Mouse (Mus musculus): ENCODE data around the gene Shank1. TPM values are rescaled to one million over a fixed set of nuclear protein-coding genes. Genes with fewer than 3 reads are reported as not detected.

Gene Shank1
- polyA plus RNA-seq, 1 experiment = 0.10 TPM

DNA sequence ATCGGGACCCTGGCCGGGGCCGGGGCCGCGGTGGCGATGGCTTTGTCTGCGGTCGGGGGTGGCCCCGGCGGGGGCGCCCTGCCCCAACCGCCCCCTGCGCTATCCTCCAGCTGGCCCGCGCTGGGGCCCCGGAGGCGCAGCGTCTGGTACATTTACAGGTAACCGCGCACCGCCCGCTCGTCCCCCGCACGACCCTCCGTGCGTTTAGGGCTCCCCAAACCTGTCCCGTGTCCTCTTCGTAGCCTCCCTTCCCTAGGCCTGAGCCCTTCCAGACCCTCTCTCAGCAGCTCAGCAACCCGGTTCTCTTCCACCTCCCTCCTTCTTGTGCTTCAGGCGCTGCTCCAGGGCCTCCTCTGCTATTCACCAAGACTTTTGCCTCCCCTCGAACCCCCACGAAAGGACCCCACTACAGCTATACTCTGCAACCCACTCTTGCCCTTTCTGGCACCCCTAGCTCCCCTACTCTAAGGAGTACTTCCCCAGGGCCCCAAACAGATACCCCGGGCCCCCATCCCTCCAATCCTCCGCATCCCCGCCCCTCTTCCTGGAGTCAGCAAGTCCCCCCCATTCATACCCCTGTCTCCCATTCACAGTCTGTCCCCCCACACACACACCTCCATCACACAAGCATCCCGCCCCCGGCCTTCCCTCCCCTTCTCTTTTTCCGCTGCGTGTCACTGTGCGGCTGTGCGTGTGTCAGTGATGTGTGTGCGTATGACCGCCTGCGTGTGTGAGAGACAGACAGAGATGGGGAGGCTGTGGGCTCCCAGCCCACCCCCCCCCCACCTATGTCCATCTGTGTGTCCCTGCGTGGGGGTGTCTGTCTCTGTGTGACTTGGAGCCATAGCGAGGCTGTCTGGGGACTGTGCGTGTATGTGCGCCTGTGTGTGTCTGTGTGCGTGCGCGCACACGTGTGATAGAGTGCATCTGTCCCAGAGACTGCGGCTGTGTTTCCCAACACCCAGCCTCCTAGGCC, 26.3 kb downstream of the Shank1 start:
- Histone ChIP-seq H3K4me2 (ENCODE audit: low read depth) (no peak overlapping the region), H3K27me3 (ENCODE audit: control insufficient read depth, insufficient read depth, insufficient read length) (peaks cover 44% of the 10 kb centered on the region), H3K4me3 (no peak overlapping the region), H3K79me2 (ENCODE audit: control insufficient read depth, insufficient read depth) (no peaks in the 10 kb centered on the region), H3K36me3 (ENCODE audit: control insufficient read depth, insufficient read depth) (no peaks in the 10 kb centered on the region), H3ac (ENCODE audit: control insufficient read depth, insufficient read length) (no peak overlapping the region)
- TF ChIP-seq SRF (IDR thresholded peaks at IDR 0.05; ENCODE audit: control insufficient read depth, insufficient read length, low read depth) (no peak), TCF3 (IDR thresholded peaks at IDR 0.05; ENCODE audit: insufficient read length, low read depth) (no peak)

DNA sequence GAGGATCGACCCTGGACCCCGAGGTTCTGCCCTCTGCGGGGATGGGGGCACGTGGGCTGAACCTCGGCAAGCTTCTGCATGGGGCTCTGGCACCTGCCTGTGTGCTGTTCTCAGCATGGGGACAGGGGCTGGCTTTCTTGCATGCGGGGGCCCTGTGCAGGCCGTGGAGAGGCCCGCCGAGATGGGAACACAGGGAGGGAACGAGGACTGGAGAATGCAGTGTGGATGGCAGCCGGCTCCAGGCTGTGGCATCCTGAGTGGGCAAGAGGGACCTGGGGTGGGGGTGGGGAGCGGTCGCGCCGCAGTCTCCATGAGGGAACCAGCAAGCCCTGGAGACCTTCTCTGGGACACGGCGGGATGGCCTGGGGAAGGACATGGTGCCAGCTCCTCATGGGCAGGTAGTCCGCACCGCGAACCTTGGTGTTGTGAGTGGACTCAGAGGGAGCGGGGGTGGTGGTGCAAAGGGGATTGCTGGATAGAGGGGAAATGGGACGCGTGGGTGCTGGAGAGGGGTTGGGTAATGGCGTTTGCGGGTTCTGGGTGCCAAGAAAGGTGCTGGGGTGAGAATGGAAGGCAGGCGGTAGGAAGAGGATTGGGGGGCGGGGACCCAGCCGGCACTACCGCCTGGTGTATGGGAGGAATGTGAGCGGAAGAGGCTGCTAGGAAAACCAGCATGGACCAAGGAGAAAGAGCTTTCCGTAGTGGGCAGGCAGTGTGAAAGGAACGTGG, 27.2 kb downstream of the Shank1 start:
- Histone ChIP-seq H3K4me3 (no peak overlapping the region), H3K4me2 (ENCODE audit: low read depth) (no peak overlapping the region)

DNA sequence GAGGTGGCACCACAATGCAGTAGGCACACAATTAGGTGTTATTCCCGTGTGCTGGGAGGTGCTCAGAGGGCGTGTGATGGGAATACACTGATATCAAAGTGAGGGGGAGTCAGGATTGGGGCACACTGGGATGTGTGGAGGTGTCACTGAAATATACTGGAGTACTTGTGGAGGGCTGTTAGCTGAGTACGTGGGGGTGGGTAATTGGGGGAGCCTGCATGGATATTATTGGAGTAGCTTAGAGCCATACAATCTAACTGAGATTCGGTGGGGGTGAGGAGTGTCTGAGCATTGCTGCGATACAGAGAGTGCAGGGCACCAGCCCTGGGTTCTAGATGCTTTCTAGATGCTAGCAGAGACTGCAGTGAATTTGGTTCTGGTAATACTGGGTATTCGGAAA, 30.2 kb downstream of the Shank1 start:
- H3K27me3 ChIP-seq (ENCODE audit: control insufficient read depth, insufficient read depth, insufficient read length) = peaks cover 75% of the 10 kb centered on the region

More for the DNA sequence above, 27.2 kb downstream of the Shank1 start:
- Histone ChIP-seq H3K79me2 (ENCODE audit: control insufficient read depth, insufficient read depth) (no peaks in the 10 kb centered on the region), H3ac (ENCODE audit: control insufficient read depth, insufficient read length) (no peak overlapping the region), H3K36me3 (ENCODE audit: control insufficient read depth, insufficient read depth) (no peaks in the 10 kb centered on the region), H3K27me3 (ENCODE audit: control insufficient read depth, insufficient read depth, insufficient read length) (peaks cover 51% of the 10 kb centered on the region)
- TF ChIP-seq MYOD1 (IDR thresholded peaks at IDR 0.05; ENCODE audit: control insufficient read depth in 1 of 3, insufficient read length in 2 of 3, low read depth in 2 of 3) (no peak), POLR2AphosphoS2 (IDR thresholded peaks at IDR 0.05; ENCODE audit: insufficient read length, low read depth) (no peak), CEBPB (IDR thresholded peaks at IDR 0.05; ENCODE audit: insufficient read depth, poor library complexity, severe bottlenecking) (no peak), E2F4 (IDR thresholded peaks at IDR 0.05; ENCODE audit: insufficient read depth) (no peak), MYOG (IDR thresholded peaks at IDR 0.05; ENCODE audit: control insufficient read depth in 1 of 3, insufficient read depth in 1 of 3, insufficient read length in 2 of 3, low read depth in 2 of 3) (no peak), USF1 (IDR thresholded peaks at IDR 0.05; ENCODE audit: low read depth) (no peak), REST (IDR thresholded peaks at IDR 0.05; ENCODE audit: insufficient read depth, insufficient read length) (no peak), POLR2A (IDR thresholded peaks at IDR 0.05; ENCODE audit: insufficient read length, low read depth) (no peak)

DNA sequence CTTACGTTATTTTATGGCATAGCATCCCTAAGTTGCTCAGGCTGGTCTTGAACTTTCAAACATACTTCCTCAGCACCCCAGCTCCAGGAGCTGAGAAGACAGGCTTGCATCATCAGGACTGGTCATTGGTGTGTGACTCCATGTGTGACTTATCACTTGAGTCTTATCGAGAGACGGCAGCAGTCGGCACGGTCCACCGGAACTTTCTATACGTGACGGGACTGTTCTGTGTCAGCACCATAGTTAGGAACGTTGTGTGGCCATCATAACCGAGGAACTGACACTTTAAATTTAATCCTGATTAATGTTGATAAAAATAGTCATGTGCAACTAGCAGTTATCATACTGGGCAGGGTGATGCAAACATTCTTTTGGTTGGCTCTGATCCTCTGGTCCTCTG, 31.1 kb downstream of the Shank1 start:
- Histone ChIP-seq H3ac (ENCODE audit: control insufficient read depth, insufficient read length) (no peak overlapping the region), H3K4me2 (ENCODE audit: low read depth) (no peak overlapping the region), H3K36me3 (ENCODE audit: control insufficient read depth, insufficient read depth) (no peaks in the 10 kb centered on the region), H3K27me3 (ENCODE audit: control insufficient read depth, insufficient read depth, insufficient read length) (peaks cover 79% of the 10 kb centered on the region), H3K4me3 (no peak overlapping the region), H3K79me2 (ENCODE audit: control insufficient read depth, insufficient read depth) (no peaks in the 10 kb centered on the region)
- TF ChIP-seq SRF (IDR thresholded peaks at IDR 0.05; ENCODE audit: control insufficient read depth, insufficient read length, low read depth) = no peak
- TF ChIP-seq MYOG (IDR thresholded peaks at IDR 0.05; ENCODE audit: control insufficient read depth in 1 of 3, insufficient read depth in 1 of 3, insufficient read length in 2 of 3, low read depth in 2 of 3) = no peak
- no peak for TF ChIP-seq REST (IDR thresholded peaks at IDR 0.05; ENCODE audit: insufficient read depth, insufficient read length)
- TF ChIP-seq MYOD1 (IDR thresholded peaks at IDR 0.05; ENCODE audit: control insufficient read depth in 1 of 3, insufficient read length in 2 of 3, low read depth in 2 of 3) = no peak
- TF ChIP-seq MAX (IDR thresholded peaks at IDR 0.05; ENCODE audit: low read depth) = no peak
- TF ChIP-seq POLR2AphosphoS2 (IDR thresholded peaks at IDR 0.05; ENCODE audit: insufficient read length, low read depth) = no peak

More for the DNA sequence above, 30.2 kb downstream of the Shank1 start:
- Histone ChIP-seq H3ac (ENCODE audit: control insufficient read depth, insufficient read length) (no peak overlapping the region), H3K4me2 (ENCODE audit: low read depth) (no peak overlapping the region), H3K36me3 (ENCODE audit: control insufficient read depth, insufficient read depth) (no peaks in the 10 kb centered on the region), H3K79me2 (ENCODE audit: control insufficient read depth, insufficient read depth) (no peaks in the 10 kb centered on the region), H3K4me3 (no peak overlapping the region)
- TF ChIP-seq POLR2AphosphoS2 (IDR thresholded peaks at IDR 0.05; ENCODE audit: insufficient read length, low read depth) = no peak
- TF ChIP-seq MYOG (IDR thresholded peaks at IDR 0.05; ENCODE audit: control insufficient read depth in 1 of 3, insufficient read depth in 1 of 3, insufficient read length in 2 of 3, low read depth in 2 of 3) = no peak
- TF ChIP-seq CEBPB (IDR thresholded peaks at IDR 0.05; ENCODE audit: insufficient read depth, poor library complexity, severe bottlenecking) = no peak
- no peak for TF ChIP-seq MAX (IDR thresholded peaks at IDR 0.05; ENCODE audit: low read depth)
- TF ChIP-seq TCF3 (IDR thresholded peaks at IDR 0.05; ENCODE audit: insufficient read length, low read depth) = no peak
- TF ChIP-seq SRF (IDR thresholded peaks at IDR 0.05; ENCODE audit: control insufficient read depth, insufficient read length, low read depth) = no peak
- no peak for TF ChIP-seq USF1 (IDR thresholded peaks at IDR 0.05; ENCODE audit: low read depth)
- no peak for TF ChIP-seq MYOD1 (IDR thresholded peaks at IDR 0.05; ENCODE audit: control insufficient read depth in 1 of 3, insufficient read length in 2 of 3, low read depth in 2 of 3)
- no peak for TF ChIP-seq TCF12 (IDR thresholded peaks at IDR 0.05; ENCODE audit: insufficient read depth, poor library complexity, severe bottlenecking)
- TF ChIP-seq POLR2A (IDR thresholded peaks at IDR 0.05; ENCODE audit: insufficient read length, low read depth) = no peak
- TF ChIP-seq REST (IDR thresholded peaks at IDR 0.05; ENCODE audit: insufficient read depth, insufficient read length) = no peak

DNA sequence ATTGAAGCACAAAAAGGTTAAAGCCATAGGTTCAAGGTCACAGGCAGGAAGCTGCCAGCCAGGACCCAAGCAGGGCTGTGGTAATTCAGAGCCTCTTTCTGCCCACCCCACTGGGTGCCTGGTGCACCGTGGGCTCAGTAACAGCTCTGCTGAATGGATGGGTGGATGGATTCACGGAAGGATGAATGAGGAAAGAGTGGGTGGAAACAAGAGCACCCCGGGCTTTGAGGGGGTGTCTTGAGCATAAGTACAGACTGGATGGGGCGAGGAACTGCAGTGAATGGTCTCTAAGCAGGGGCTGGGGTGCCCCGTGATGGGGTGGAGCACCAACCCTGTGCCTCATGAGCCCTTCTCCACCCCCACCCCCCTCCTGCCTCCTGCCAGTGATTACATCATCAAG, 31.7 kb downstream of the Shank1 start:
- Histone ChIP-seq H3K4me3 (no peak overlapping the region), H3K79me2 (ENCODE audit: control insufficient read depth, insufficient read depth) (no peaks in the 10 kb centered on the region), H3K36me3 (ENCODE audit: control insufficient read depth, insufficient read depth) (no peaks in the 10 kb centered on the region), H3K4me2 (ENCODE audit: low read depth) (no peak overlapping the region), H3ac (ENCODE audit: control insufficient read depth, insufficient read length) (no peak overlapping the region), H3K27me3 (ENCODE audit: control insufficient read depth, insufficient read depth, insufficient read length) (peaks cover 76% of the 10 kb centered on the region)
- no peak for TF ChIP-seq POLR2AphosphoS2 (IDR thresholded peaks at IDR 0.05; ENCODE audit: insufficient read length, low read depth)
- no peak for TF ChIP-seq TCF12 (IDR thresholded peaks at IDR 0.05; ENCODE audit: insufficient read depth, poor library complexity, severe bottlenecking)
- TF ChIP-seq POLR2A (IDR thresholded peaks at IDR 0.05; ENCODE audit: insufficient read length, low read depth) = no peak
- no peak for TF ChIP-seq REST (IDR thresholded peaks at IDR 0.05; ENCODE audit: insufficient read depth, insufficient read length)
- TF ChIP-seq MAX (IDR thresholded peaks at IDR 0.05; ENCODE audit: low read depth) = no peak
- TF ChIP-seq USF1 (IDR thresholded peaks at IDR 0.05; ENCODE audit: low read depth) = no peak
- no peak for TF ChIP-seq MYOG (IDR thresholded peaks at IDR 0.05; ENCODE audit: control insufficient read depth in 1 of 3, insufficient read depth in 1 of 3, insufficient read length in 2 of 3, low read depth in 2 of 3)
- no peak for TF ChIP-seq MYOD1 (IDR thresholded peaks at IDR 0.05; ENCODE audit: control insufficient read depth in 1 of 3, insufficient read length in 2 of 3, low read depth in 2 of 3)
- no peak for TF ChIP-seq SRF (IDR thresholded peaks at IDR 0.05; ENCODE audit: control insufficient read depth, insufficient read length, low read depth)
- TF ChIP-seq E2F4 (IDR thresholded peaks at IDR 0.05; ENCODE audit: insufficient read depth) = no peak
